Mouse (Mus musculus): Measurements from ENCODE around the gene Afmid. TPM values are rescaled to one million over a fixed set of nuclear protein-coding genes. Genes with fewer than 3 reads are reported as not detected.

Afmid gene
- polyA plus RNA-seq, 1 experiment, result 6.4 TPM

- H3K27ac ChIP-seq (ENCODE audit: insufficient read depth, low read length), result no peak overlapping the region
- H3K4me1 ChIP-seq (ENCODE audit: control insufficient read depth, insufficient read depth, low read length), result no peaks in the 10 kb centered on the region
- TF ChIP-seq POLR2A (IDR thresholded peaks at IDR 0.05; ENCODE audit: low read depth, low read length), result no peak
- TF ChIP-seq CTCF (IDR thresholded peaks at IDR 0.05; ENCODE audit: borderline replicate concordance, insufficient read depth, low read length), result no peak
- no peak overlapping the region for H3K4me3 ChIP-seq (ENCODE audit: insufficient read depth, low read length)
These were observed 30.3 kb downstream of the Afmid start for GRCm38 (mm10) chr11:117855975-117856374.

DNA sequence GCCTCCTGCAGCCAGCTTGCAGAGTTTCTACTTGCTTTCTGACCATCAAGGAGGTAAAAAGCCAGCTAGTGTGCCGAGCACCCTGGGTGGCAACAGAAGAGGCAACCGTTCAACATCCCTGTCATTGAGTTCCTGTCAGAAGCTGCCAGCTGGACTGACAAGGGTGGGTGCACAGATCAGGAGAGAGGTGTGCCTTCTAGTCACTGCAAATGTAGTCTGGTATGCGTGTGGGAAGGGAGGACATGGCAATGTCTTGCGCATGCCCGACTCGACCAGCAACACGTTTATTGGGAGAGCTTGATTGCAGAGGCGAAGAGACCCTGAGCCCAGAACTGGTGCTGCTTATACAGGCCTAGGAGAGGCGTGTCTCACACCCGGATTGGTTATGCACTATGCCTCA is 31.7 kb downstream of the Afmid start:
- Histone ChIP-seq H3K27ac (ENCODE audit: insufficient read depth, low read length) (no peak overlapping the region), H3K4me3 (ENCODE audit: insufficient read depth, low read length) (no peak overlapping the region), H3K4me1 (ENCODE audit: control insufficient read depth, insufficient read depth, low read length) (no peaks in the 10 kb centered on the region)
- TF ChIP-seq POLR2A (IDR thresholded peaks at IDR 0.05; ENCODE audit: low read depth, low read length), result no peak
- TF ChIP-seq CTCF (IDR thresholded peaks at IDR 0.05; ENCODE audit: borderline replicate concordance, insufficient read depth, low read length), result no peak

DNA sequence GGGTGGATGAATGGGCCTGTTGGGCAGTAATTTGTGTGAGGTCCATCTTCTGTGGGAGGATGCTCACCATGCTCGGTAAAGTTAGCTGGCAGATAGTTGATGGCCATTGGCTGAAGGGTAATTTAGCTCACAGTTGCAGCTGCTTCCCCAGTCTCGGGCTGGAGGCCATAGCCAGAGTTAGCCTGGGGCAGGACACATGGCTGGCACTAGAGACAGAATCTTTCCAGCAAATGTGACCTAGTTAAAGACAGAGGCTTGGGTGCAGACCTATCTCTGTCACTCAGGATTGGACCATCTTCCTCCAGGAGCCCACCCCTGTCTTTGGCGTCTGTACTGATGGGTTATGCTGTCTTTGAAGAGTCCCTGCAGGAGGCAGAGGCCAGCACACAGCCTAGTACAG is 32.7 kb downstream of the Afmid start:
- no peak for TF ChIP-seq POLR2A (IDR thresholded peaks at IDR 0.05; ENCODE audit: low read depth, low read length)
- no peak for TF ChIP-seq CTCF (IDR thresholded peaks at IDR 0.05; ENCODE audit: borderline replicate concordance, insufficient read depth, low read length)
- no peak overlapping the region for H3K4me3 ChIP-seq (ENCODE audit: insufficient read depth, low read length)
- no peaks in the 10 kb centered on the region for H3K4me1 ChIP-seq (ENCODE audit: control insufficient read depth, insufficient read depth, low read length)
- H3K27ac ChIP-seq (ENCODE audit: insufficient read depth, low read length), result no peak overlapping the region

- Histone ChIP-seq H3K4me3 (ENCODE audit: insufficient read depth, low read length) (no peak within 1 kb of the TSS), H3K27ac (ENCODE audit: insufficient read depth, low read length) (no peak within 1 kb of the TSS), H3K4me1 (ENCODE audit: control insufficient read depth, insufficient read depth, low read length) (no peaks in the 10 kb centered on the region)
- TF ChIP-seq CTCF (IDR thresholded peaks at IDR 0.05; ENCODE audit: borderline replicate concordance, insufficient read depth, low read length) (no peak), POLR2A (IDR thresholded peaks at IDR 0.05; ENCODE audit: low read depth, low read length) (no peak)
These were observed 34.9 kb downstream of the Afmid start, which contains the start of gene Tmem235 for GRCm38 (mm10) chr11:117860601-117861000. Gene Tmem235, plus strand, starts transcription at chr11:117860752.

DNA sequence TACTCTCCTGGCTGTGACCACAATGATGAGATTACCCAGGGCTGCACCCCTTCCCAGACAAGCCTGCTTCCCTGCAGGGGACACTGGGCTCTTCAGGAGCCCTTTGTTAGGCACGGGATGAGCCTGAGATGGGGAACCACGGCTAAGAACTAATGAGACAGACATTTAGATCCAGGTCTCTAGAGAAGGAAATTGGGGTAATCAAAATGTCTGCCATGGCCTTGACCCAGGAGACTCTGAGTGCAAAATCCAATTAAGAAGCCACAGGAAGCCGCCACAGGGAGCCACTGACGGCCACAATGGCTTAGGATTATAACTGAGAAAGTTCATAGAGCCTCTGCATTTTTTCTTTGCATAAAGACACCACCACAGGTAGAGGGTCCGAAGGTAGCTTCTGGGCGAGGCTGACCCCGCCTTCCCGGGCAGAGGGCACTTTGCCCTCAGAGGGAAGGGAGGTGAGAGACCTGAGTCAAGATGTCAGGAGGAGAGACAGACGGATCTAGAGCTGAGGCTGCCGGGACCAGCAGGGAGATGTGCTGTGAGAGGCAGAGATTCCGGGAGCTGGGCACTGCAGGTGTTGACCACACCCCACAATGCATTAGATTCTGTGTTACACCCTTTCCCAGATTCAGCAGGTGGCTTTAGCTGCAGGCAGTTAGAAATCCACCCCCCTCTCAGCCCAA is 37.6 kb downstream of the Afmid start:
- TF ChIP-seq POLR2A (IDR thresholded peaks at IDR 0.05; ENCODE audit: low read depth, low read length), result no peak
- TF ChIP-seq CTCF (IDR thresholded peaks at IDR 0.05; ENCODE audit: borderline replicate concordance, insufficient read depth, low read length), result no peak
- no peaks in the 10 kb centered on the region for H3K4me1 ChIP-seq (ENCODE audit: control insufficient read depth, insufficient read depth, low read length)
- no peak overlapping the region for H3K27ac ChIP-seq (ENCODE audit: insufficient read depth, low read length)
- no peak overlapping the region for H3K4me3 ChIP-seq (ENCODE audit: insufficient read depth, low read length)

DNA sequence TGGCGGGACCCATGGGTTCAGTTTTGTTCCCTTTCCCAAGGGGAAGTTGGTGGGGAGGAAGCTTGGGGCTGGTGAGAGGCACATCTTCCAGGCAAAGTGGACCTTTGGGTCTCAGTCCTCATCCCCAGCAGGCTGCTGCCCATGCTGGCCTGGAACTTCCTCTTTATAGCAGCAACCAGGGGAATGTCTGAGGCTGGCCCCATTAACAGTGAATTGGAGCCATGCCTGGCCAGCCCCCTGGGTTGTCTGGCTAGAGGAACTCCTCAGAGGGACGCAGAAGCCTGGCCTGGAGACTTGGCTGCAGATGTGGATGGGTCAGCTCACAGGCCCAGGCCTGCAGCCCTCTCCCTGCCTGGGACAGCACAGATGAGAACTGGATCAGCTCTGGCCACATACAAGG is 39.1 kb downstream of the Afmid start:
- TF ChIP-seq POLR2A (IDR thresholded peaks at IDR 0.05; ENCODE audit: low read depth, low read length) (no peak), CTCF (IDR thresholded peaks at IDR 0.05; ENCODE audit: borderline replicate concordance, insufficient read depth, low read length) (no peak)
- Histone ChIP-seq H3K4me1 (ENCODE audit: control insufficient read depth, insufficient read depth, low read length) (no peaks in the 10 kb centered on the region), H3K4me3 (ENCODE audit: insufficient read depth, low read length) (no peak overlapping the region), H3K27ac (ENCODE audit: insufficient read depth, low read length) (no peak overlapping the region)

DNA sequence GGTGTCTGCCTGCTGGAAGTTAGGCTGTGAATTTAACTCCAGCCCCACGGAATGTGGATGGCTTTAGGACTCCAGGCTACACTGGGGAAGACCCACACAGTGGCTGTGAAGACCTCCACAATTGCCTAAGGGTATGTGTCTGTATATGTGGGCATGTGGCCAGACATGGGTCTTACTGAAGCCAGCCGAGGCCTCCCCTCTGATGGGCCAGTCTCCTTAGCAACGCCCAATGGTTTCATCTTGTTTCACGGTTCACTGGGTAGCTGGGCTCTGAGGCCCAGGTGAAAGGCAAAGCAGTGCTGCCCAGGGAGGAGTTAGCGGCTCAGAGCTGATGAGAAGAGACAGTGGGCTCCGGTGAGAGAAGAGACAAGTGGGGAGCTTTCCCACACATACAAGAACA is 40.3 kb downstream of the Afmid start:
- TF ChIP-seq CTCF (IDR thresholded peaks at IDR 0.05; ENCODE audit: borderline replicate concordance, insufficient read depth, low read length) (no peak), POLR2A (IDR thresholded peaks at IDR 0.05; ENCODE audit: low read depth, low read length) (no peak)
- Histone ChIP-seq H3K27ac (ENCODE audit: insufficient read depth, low read length) (no peak overlapping the region), H3K4me3 (ENCODE audit: insufficient read depth, low read length) (no peak overlapping the region), H3K4me1 (ENCODE audit: control insufficient read depth, insufficient read depth, low read length) (no peaks in the 10 kb centered on the region)

- TF ChIP-seq CTCF (IDR thresholded peaks at IDR 0.05; ENCODE audit: borderline replicate concordance, insufficient read depth, low read length) (peak; percentile 96), POLR2A (IDR thresholded peaks at IDR 0.05; ENCODE audit: low read depth, low read length) (no peak)
- Histone ChIP-seq H3K27ac (ENCODE audit: insufficient read depth, low read length) (no peak overlapping the region), H3K4me1 (ENCODE audit: control insufficient read depth, insufficient read depth, low read length) (no peaks in the 10 kb centered on the region), H3K4me3 (ENCODE audit: insufficient read depth, low read length) (no peak overlapping the region)
These were observed 45.1 kb downstream of the Afmid start for GRCm38 (mm10) chr11:117870688-117871365.

GRCm38 (mm10) chr11:117871376-117871775 is 45.7 kb downstream of the Afmid start:
- H3K4me3 ChIP-seq (ENCODE audit: insufficient read depth, low read length), result no peak overlapping the region
- no peak for TF ChIP-seq CTCF (IDR thresholded peaks at IDR 0.05; ENCODE audit: borderline replicate concordance, insufficient read depth, low read length)
- no peak for TF ChIP-seq POLR2A (IDR thresholded peaks at IDR 0.05; ENCODE audit: low read depth, low read length)

DNA sequence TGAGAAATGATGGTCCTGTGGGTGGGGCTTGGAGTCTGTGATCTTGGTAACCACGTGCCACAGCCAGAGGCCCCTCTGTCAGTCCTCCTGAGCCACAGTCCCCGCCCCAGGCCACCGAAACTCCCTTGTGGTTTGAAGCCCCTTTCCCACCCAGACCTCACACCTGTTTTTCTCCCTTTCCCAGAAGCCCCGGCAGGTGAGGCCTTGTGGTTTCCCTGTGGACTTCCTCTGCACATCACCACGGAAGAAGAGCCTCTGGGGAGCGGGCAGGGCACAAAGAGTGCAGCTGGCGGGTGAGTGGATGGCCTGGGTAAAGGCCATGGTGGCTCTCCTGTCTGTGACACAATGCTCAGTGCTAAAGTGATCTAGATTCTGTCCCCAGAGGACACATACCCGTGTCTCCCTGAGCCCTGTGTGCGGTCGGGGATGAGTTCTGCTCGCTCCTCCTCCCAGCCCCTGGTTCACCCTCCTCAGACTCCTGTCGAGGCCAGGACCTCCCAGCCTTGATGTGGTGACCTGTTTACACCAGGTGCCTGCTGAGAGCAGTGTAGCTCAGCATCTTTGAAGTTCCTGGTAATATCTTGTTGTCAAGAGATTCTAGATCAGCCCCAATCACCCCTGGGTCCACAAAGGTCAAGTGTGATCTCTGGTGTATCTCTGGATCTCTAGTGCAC is 46.3 kb downstream of the Afmid start:
- Histone ChIP-seq H3K4me1 (ENCODE audit: control insufficient read depth, insufficient read depth, low read length) (no peaks in the 10 kb centered on the region), H3K4me3 (ENCODE audit: insufficient read depth, low read length) (no peak overlapping the region), H3K27ac (ENCODE audit: insufficient read depth, low read length) (no peak overlapping the region)
- TF ChIP-seq CTCF (IDR thresholded peaks at IDR 0.05; ENCODE audit: borderline replicate concordance, insufficient read depth, low read length), result no peak
- no peak for TF ChIP-seq POLR2A (IDR thresholded peaks at IDR 0.05; ENCODE audit: low read depth, low read length)

More at GRCm38 (mm10) chr11:117871376-117871775, 45.7 kb downstream of the Afmid start:
- H3K4me1 ChIP-seq (ENCODE audit: control insufficient read depth, insufficient read depth, low read length), result no peaks in the 10 kb centered on the region
- no peak overlapping the region for H3K27ac ChIP-seq (ENCODE audit: insufficient read depth, low read length)

All from embryonic fibroblast, embryonic 13.5 days (primary cell).